Mouse (Mus musculus) hindbrain, postnatal 0 days (tissue): ENCODE measurements around the gene Bola2. TPM values are rescaled to one million over a fixed set of nuclear protein-coding genes. Genes with fewer than 3 reads are reported as not detected.

ENCODE experiments used
- ATAC-seq: fragments of 200-750 bp; cut with Nextera tagmentation; 2 replicates; pipeline ENCODE4 v1.8.0; 2017; ENCODE audit warnings: mild to moderate bottlenecking, moderate TSS enrichment, moderate library complexity
- DNase-seq: peaks from one replicate; pipeline ENCODE4 v3.0.0-alpha.2; 2015; ENCODE audit warnings: low spot score
- H3K27ac ChIP-seq: fragments of 300-500 bp; sonication (generic); 2 replicates; pipeline ENCODE4 v1.5.1; 2014; ENCODE audit warnings: mild to moderate bottlenecking
- H3K27me3 ChIP-seq: fragments of 300-500 bp; sonication (generic); 2 replicates; pipeline ENCODE4 v1.6.1; 2014; ENCODE audit warnings: low read length, mixed read lengths; ENCODE audit not compliant: insufficient read depth
- H3K36me3 ChIP-seq: fragments of 300-500 bp; sonication (generic); 2 replicates; pipeline ENCODE4 v1.6.1; 2014; ENCODE audit warnings: low read length, mixed read lengths; ENCODE audit not compliant: insufficient read depth
- H3K4me1 ChIP-seq: fragments of 300-500 bp; sonication (generic); 2 replicates; pipeline ENCODE4 v1.6.1; 2014; ENCODE audit warnings: antibody characterized with exemption, low read length, mixed read lengths; ENCODE audit not compliant: insufficient read depth
- H3K4me2 ChIP-seq: fragments of 300-500 bp; sonication (generic); 2 replicates; pipeline ENCODE4 v1.6.1; 2014; ENCODE audit warnings: low read depth, mild to moderate bottlenecking, low read length, moderate library complexity, mixed read lengths
- H3K4me3 ChIP-seq: fragments of 300-500 bp; sonication (generic); 2 replicates; pipeline ENCODE4 v1.5.1; 2014; ENCODE audit warnings: low read length
- H3K9ac ChIP-seq: fragments of 300-500 bp; sonication (generic); replicated peaks from 2 replicates; pipeline ENCODE4 v1.6.1; 2014; ENCODE audit warnings: mild to moderate bottlenecking, low read length, moderate library complexity, mixed read lengths
- H3K9me3 ChIP-seq: fragments of 300-500 bp; sonication (generic); 2 replicates; pipeline ENCODE4 v1.6.1; 2016; ENCODE audit warnings: low read length, mixed read lengths
- CTCF ChIP-seq: IDR thresholded peaks from 2 replicates; pipeline ENCODE4 v1.5.1; 2016; ENCODE audit warnings: antibody characterized with exemption, control low read depth, low read depth
- WGBS: fragments of 180-500 bp; shearing (Covaris S2); extraction: QIAGEN DNeasy Blood & Tissue Kit; methylation state at CpG from one replicate; pipeline ENCODE4 v1.1.7; 2014; 5-methylcytosine and 5-hydroxymethylcytosine counted together
- polyA plus RNA-seq: library from polyadenylated mRNA; unstranded; fragments of >200 nt; fragmentation: Nextera tagmentation; extraction: Ambion mirVana; gene quantifications from 2 replicates; pipeline ENCODE4 v1.2.1, GENCODE M21; 2015
- total RNA-seq: library from RNA; depleted of rRNA; stranded (reverse); fragments of >200 nt; gene quantifications from 2 replicates; pipeline ENCODE4 v1.2.3, GENCODE M21; 2014

Gene Bola2
- total and polyA plus RNA-seq, 2 experiments from 2014 or later, result 122 to 164 TPM

GRCm38 (mm10) chr7:126695631-126696207, 518 bp downstream of the Bola2 start, which contains the start of gene Slx1b:
TSS of gene Slx1b (minus strand) at chr7:126695784.
- H3K27ac ChIP-seq, result peak within 1 kb of the TSS; percentile 90
- peak within 1 kb of the TSS; percentile 71 for H3K9ac ChIP-seq
- peak within 1 kb of the TSS; percentile 75 for H3K4me2 ChIP-seq
- H3K4me3 ChIP-seq, result peak within 1 kb of the TSS; percentile 69
- H3K27me3 ChIP-seq, result no peaks in the 10 kb centered on the region
- ATAC-seq, result peak; percentile 95
- DNase-seq, result peak; percentile 98
- H3K4me1 ChIP-seq, result no peaks in the 10 kb centered on the region; the same call in 1 of the 2 replicates
- TF ChIP-seq CTCF, result peak; percentile 98
- peaks cover 25% of the 10 kb centered on the region for H3K36me3 ChIP-seq
- WGBS, result under 1% methylated on average over 40 of the region's 40 CpGs
- H3K9me3 ChIP-seq, result no peaks in the 10 kb centered on the region

- DNase-seq (no peak), ATAC-seq (no peak)
- WGBS, result 2% methylated on average over 17 of the region's 17 CpGs
Measured at GRCm38 (mm10) chr7:126696303-126696702, 1.1 kb downstream of the Bola2 start.

GRCm38 (mm10) chr7:126696886-126697285, 1.7 kb downstream of the Bola2 start:
- Histone ChIP-seq H3K27me3 (no peaks in the 10 kb centered on the region), H3K4me2 (peak overlapping the region; percentile 75), H3K9me3 (no peaks in the 10 kb centered on the region), H3K27ac (no peak overlapping the region; the same call in 1 of the 2 replicates), H3K36me3 (peaks cover 15% of the 10 kb centered on the region; the same call in 1 of the 2 replicates), H3K4me1 (peaks cover 6% of the 10 kb centered on the region; the same call in 1 of the 2 replicates), H3K4me3 (peak overlapping the region; percentile 69), H3K9ac (peak overlapping the region; percentile 71)
- no peak for ATAC-seq
- no peak for TF ChIP-seq CTCF
- no peak for DNase-seq
- WGBS, result 61% methylated on average over 3 of the region's 3 CpGs

More at GRCm38 (mm10) chr7:126696303-126696702, 1.1 kb downstream of the Bola2 start:
- no peak for TF ChIP-seq CTCF
- Histone ChIP-seq H3K4me2 (peak overlapping the region; percentile 75), H3K36me3 (peaks cover 19% of the 10 kb centered on the region), H3K9me3 (no peaks in the 10 kb centered on the region), H3K4me3 (peak overlapping the region; percentile 69), H3K4me1 (peaks cover 1% of the 10 kb centered on the region; the same call in 1 of the 2 replicates), H3K27me3 (no peaks in the 10 kb centered on the region), H3K27ac (peak overlapping the region; percentile 77), H3K9ac (peak overlapping the region; percentile 71)

GRCm38 (mm10) chr7:126697838-126698237, 2.6 kb downstream of the Bola2 start:
- no peak for DNase-seq
- H3K9ac ChIP-seq, result no peak overlapping the region
- H3K27me3 ChIP-seq, result no peaks in the 10 kb centered on the region
- no peak for TF ChIP-seq CTCF
- WGBS, result 91% methylated on average over 8 of the region's 8 CpGs
- no peak overlapping the region for H3K4me3 ChIP-seq
- no peaks in the 10 kb centered on the region for H3K9me3 ChIP-seq
- no peak overlapping the region for H3K27ac ChIP-seq
- H3K4me2 ChIP-seq, result no peak overlapping the region
- no peak for ATAC-seq
- peaks cover 10% of the 10 kb centered on the region; the same call in 1 of the 2 replicates for H3K36me3 ChIP-seq
- peaks cover 15% of the 10 kb centered on the region; the same call in 1 of the 2 replicates for H3K4me1 ChIP-seq

GRCm38 (mm10) chr7:126700063-126701015, 5.1 kb downstream of the Bola2 start:
- Histone ChIP-seq H3K4me1 (peaks cover 19% of the 10 kb centered on the region), H3K9me3 (no peaks in the 10 kb centered on the region), H3K9ac (peak overlapping the region; percentile 81; the same call in 1 of the 2 replicates), H3K27me3 (no peaks in the 10 kb centered on the region), H3K27ac (no peak overlapping the region), H3K4me3 (no peak overlapping the region), H3K36me3 (peaks cover 10% of the 10 kb centered on the region; the same call in 1 of the 2 replicates), H3K4me2 (no peak overlapping the region)
- TF ChIP-seq CTCF, result no peak
- WGBS, result 80% methylated on average over 25 of the region's 25 CpGs
- DNase-seq (no peak), ATAC-seq (no peak)

GRCm38 (mm10) chr7:126701070-126701469, 5.9 kb downstream of the Bola2 start:
- peaks cover 19% of the 10 kb centered on the region for H3K4me1 ChIP-seq
- ATAC-seq, result peak; percentile 58
- no peak overlapping the region for H3K4me3 ChIP-seq
- no peaks in the 10 kb centered on the region for H3K9me3 ChIP-seq
- H3K9ac ChIP-seq, result peak overlapping the region; percentile 81
- peaks cover 10% of the 10 kb centered on the region; the same call in 1 of the 2 replicates for H3K36me3 ChIP-seq
- peak; percentile 94 for DNase-seq
- peak overlapping the region; percentile 33 for H3K4me2 ChIP-seq
- H3K27ac ChIP-seq, result no peak overlapping the region
- peak; percentile 89 for TF ChIP-seq CTCF
- no peaks in the 10 kb centered on the region for H3K27me3 ChIP-seq
- 0% methylated on average over 11 of the region's 11 CpGs for WGBS
